Mouse (Mus musculus): ENCODE measurements at regions not wholly inside any gene's neighbourhood (a gene's known extent, or its start where the extent isn't known, plus 50 kb on each side); places are given as distances from the start of the nearest gene placed in this dataset.
A peak's percentile ranks its signal among the peaks of the same experiment; 100 is the strongest.

- Histone ChIP-seq H3K27me3 (ENCODE audit: insufficient read depth, low read length) (no peaks in the 10 kb centered on the region), H3K36me3 (ENCODE audit: insufficient read depth, low read length) (no peaks in the 10 kb centered on the region), H3K9me3 (ENCODE audit: low read length) (no peaks in the 10 kb centered on the region), H3K4me3 (replicated peaks; ENCODE audit: low read length) (no peak overlapping the region), H3K4me1 (replicated peaks; ENCODE audit: low read depth, low read length) (no peaks in the 10 kb centered on the region)
- TF ChIP-seq NANOG (IDR thresholded peaks at IDR 0.05; ENCODE audit: borderline replicate concordance, low read length) (no peak), POU5F1 (IDR thresholded peaks at IDR 0.05; ENCODE audit: borderline replicate concordance, low read length) (no peak), CTCF (conservative IDR thresholded peaks at IDR 0.05; ENCODE audit: low read length) (no peak)
These were observed 195.4 kb downstream of the Usp46 start for GRCm38 (mm10) chr5:73872641-73873421.

- Histone ChIP-seq H3K36me3 (ENCODE audit: insufficient read depth, low read length) (no peaks in the 10 kb centered on the region), H3K27me3 (ENCODE audit: insufficient read depth, low read length) (no peaks in the 10 kb centered on the region), H3K4me1 (replicated peaks; ENCODE audit: low read depth, low read length) (no peaks in the 10 kb centered on the region), H3K4me3 (replicated peaks; ENCODE audit: low read length) (no peak overlapping the region), H3K9me3 (ENCODE audit: low read length) (no peaks in the 10 kb centered on the region)
- TF ChIP-seq POU5F1 (IDR thresholded peaks at IDR 0.05; ENCODE audit: borderline replicate concordance, low read length): no peak
- TF ChIP-seq CTCF (conservative IDR thresholded peaks at IDR 0.05; ENCODE audit: low read length): no peak
- TF ChIP-seq NANOG (IDR thresholded peaks at IDR 0.05; ENCODE audit: borderline replicate concordance, low read length): no peak
These were observed 193.5 kb downstream of the Usp46 start for GRCm38 (mm10) chr5:73874770-73875169.

GRCm38 (mm10) chr5:73875847-73876246 is 192.4 kb downstream of the Usp46 start:
- Histone ChIP-seq H3K4me1 (replicated peaks; ENCODE audit: low read depth, low read length) (no peaks in the 10 kb centered on the region), H3K9me3 (ENCODE audit: low read length) (no peaks in the 10 kb centered on the region), H3K36me3 (ENCODE audit: insufficient read depth, low read length) (no peaks in the 10 kb centered on the region), H3K27me3 (ENCODE audit: insufficient read depth, low read length) (no peaks in the 10 kb centered on the region), H3K4me3 (replicated peaks; ENCODE audit: low read length) (no peak overlapping the region)
- no peak for TF ChIP-seq NANOG (IDR thresholded peaks at IDR 0.05; ENCODE audit: borderline replicate concordance, low read length)

GRCm38 (mm10) chr5:73880936-73881335 is 187.3 kb downstream of the Usp46 start:
- no peaks in the 10 kb centered on the region for H3K36me3 ChIP-seq (ENCODE audit: insufficient read depth, low read length)
- no peaks in the 10 kb centered on the region for H3K9me3 ChIP-seq (ENCODE audit: low read length)
- no peak overlapping the region for H3K4me3 ChIP-seq (replicated peaks; ENCODE audit: low read length)
- TF ChIP-seq NANOG (IDR thresholded peaks at IDR 0.05; ENCODE audit: borderline replicate concordance, low read length) (no peak), POU5F1 (IDR thresholded peaks at IDR 0.05; ENCODE audit: borderline replicate concordance, low read length) (no peak), CTCF (conservative IDR thresholded peaks at IDR 0.05; ENCODE audit: low read length) (no peak)
- no peaks in the 10 kb centered on the region for H3K27me3 ChIP-seq (ENCODE audit: insufficient read depth, low read length)
- H3K4me1 ChIP-seq (replicated peaks; ENCODE audit: low read depth, low read length): peaks cover 3% of the 10 kb centered on the region; the same call in 1 of the 2 replicates

- Histone ChIP-seq H3K4me3 (replicated peaks; ENCODE audit: low read length) (no peak overlapping the region), H3K27me3 (ENCODE audit: insufficient read depth, low read length) (no peaks in the 10 kb centered on the region), H3K4me1 (replicated peaks; ENCODE audit: low read depth, low read length) (peaks cover 9% of the 10 kb centered on the region), H3K36me3 (ENCODE audit: insufficient read depth, low read length) (no peaks in the 10 kb centered on the region), H3K9me3 (ENCODE audit: low read length) (no peaks in the 10 kb centered on the region)
- no peak for TF ChIP-seq NANOG (IDR thresholded peaks at IDR 0.05; ENCODE audit: borderline replicate concordance, low read length)
- no peak for TF ChIP-seq CTCF (conservative IDR thresholded peaks at IDR 0.05; ENCODE audit: low read length)
- TF ChIP-seq POU5F1 (IDR thresholded peaks at IDR 0.05; ENCODE audit: borderline replicate concordance, low read length): no peak
These were observed 186.3 kb downstream of the Usp46 start for GRCm38 (mm10) chr5:73881941-73882340.

- H3K27me3 ChIP-seq (ENCODE audit: insufficient read depth, low read length): no peaks in the 10 kb centered on the region
- H3K9me3 ChIP-seq (ENCODE audit: low read length): peaks cover 6% of the 10 kb centered on the region; the same call in 1 of the 2 replicates
- H3K4me3 ChIP-seq (replicated peaks; ENCODE audit: low read length): no peak overlapping the region
- no peaks in the 10 kb centered on the region for H3K36me3 ChIP-seq (ENCODE audit: insufficient read depth, low read length)
- TF ChIP-seq NANOG (IDR thresholded peaks at IDR 0.05; ENCODE audit: borderline replicate concordance, low read length) (no peak), POU5F1 (IDR thresholded peaks at IDR 0.05; ENCODE audit: borderline replicate concordance, low read length) (no peak), CTCF (conservative IDR thresholded peaks at IDR 0.05; ENCODE audit: low read length) (no peak)
- peaks cover 23% of the 10 kb centered on the region for H3K4me1 ChIP-seq (replicated peaks; ENCODE audit: low read depth, low read length)
These were observed 183.2 kb downstream of the Usp46 start for GRCm38 (mm10) chr5:73884998-73885397.

- no peak for TF ChIP-seq POU5F1 (IDR thresholded peaks at IDR 0.05; ENCODE audit: borderline replicate concordance, low read length)
- TF ChIP-seq CTCF (conservative IDR thresholded peaks at IDR 0.05; ENCODE audit: low read length): no peak
- H3K9me3 ChIP-seq (ENCODE audit: low read length): peaks cover 12% of the 10 kb centered on the region
- H3K36me3 ChIP-seq (ENCODE audit: insufficient read depth, low read length): no peaks in the 10 kb centered on the region
- H3K27me3 ChIP-seq (ENCODE audit: insufficient read depth, low read length): no peaks in the 10 kb centered on the region
- H3K4me3 ChIP-seq (replicated peaks; ENCODE audit: low read length): no peak overlapping the region
- peaks cover 23% of the 10 kb centered on the region for H3K4me1 ChIP-seq (replicated peaks; ENCODE audit: low read depth, low read length)
These were observed 182.5 kb downstream of the Usp46 start for GRCm38 (mm10) chr5:73885691-73886090.

GRCm38 (mm10) chr5:73887306-73887958 is 180.8 kb downstream of the Usp46 start:
- Histone ChIP-seq H3K4me3 (replicated peaks; ENCODE audit: low read length) (no peak overlapping the region), H3K9me3 (ENCODE audit: low read length) (peaks cover 17% of the 10 kb centered on the region), H3K27me3 (ENCODE audit: insufficient read depth, low read length) (no peaks in the 10 kb centered on the region), H3K36me3 (ENCODE audit: insufficient read depth, low read length) (no peaks in the 10 kb centered on the region), H3K4me1 (replicated peaks; ENCODE audit: low read depth, low read length) (peaks cover 29% of the 10 kb centered on the region)
- TF ChIP-seq POU5F1 (IDR thresholded peaks at IDR 0.05; ENCODE audit: borderline replicate concordance, low read length) (no peak), CTCF (conservative IDR thresholded peaks at IDR 0.05; ENCODE audit: low read length) (no peak), NANOG (IDR thresholded peaks at IDR 0.05; ENCODE audit: borderline replicate concordance, low read length) (peak; percentile 46; the same call in 1 of the 2 replicates)

Measured in E14TG2a.4 (cell line).